Mouse (Mus musculus) common myeloid progenitor, adult 5-6 weeks (primary cell): ENCODE data around the gene Olfr684. TPM values are rescaled to one million over a fixed set of nuclear protein-coding genes. Genes with fewer than 3 reads are reported as not detected.

Source experiments
- ATAC-seq: replicated peaks from 2 replicates; pipeline ENCODE4 v1.8.0; 2016; ENCODE audit warnings: low read depth, mild to moderate bottlenecking, moderate TSS enrichment, inconsistent platforms; ENCODE audit not compliant: poor library complexity, severe bottlenecking
- total RNA-seq: library from RNA; stranded (forward); fragments of 200-1000, 187-1606 nt; gene quantifications from 2 replicates; pipeline ENCODE4 v1.2.3, GENCODE M21; 2017

Olfr684 gene
- total RNA-seq, result not detected in 2 replicates

DNA sequence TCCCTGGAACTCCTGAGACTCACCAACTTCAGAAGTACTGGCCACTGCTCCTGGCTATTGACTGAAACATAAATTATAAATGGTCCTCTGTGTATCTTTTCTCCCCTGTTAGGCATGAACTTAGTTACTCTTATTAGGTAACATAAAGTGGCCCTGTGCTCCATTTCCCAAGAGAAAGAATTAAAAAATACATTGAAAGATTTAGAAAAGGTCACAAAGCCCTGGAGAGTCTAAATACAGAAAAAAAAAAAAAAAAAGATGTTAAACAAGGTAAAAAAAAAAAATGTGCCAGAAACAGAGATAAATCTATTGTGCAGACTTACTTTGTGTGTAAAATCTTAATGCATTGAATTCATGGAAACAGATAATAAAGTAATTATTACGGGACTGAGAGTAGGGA, at the start of gene Olfr684:
Gene Olfr684, minus strand, starts transcription at position 101 of the 400 bp plus-strand sequence.
- no peak for ATAC-seq

DNA sequence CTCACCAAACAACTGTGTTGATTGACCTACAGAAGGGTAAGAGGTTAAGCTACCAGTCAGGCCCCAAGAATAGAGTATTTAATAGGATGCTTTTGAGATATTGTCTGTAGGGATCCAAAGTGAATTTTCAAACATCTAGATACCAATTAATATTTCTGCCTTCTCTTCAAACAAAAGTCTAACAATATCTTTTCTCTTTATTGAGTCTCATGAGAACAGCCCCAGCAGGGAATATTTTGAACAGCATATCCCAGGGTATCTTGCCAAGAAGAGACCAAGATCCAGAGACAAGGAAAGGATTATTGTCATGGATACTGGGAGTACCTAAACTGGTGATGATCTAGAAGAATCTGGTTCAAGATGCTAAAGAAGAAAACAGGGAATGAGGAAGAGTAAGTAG, 43.9 kb upstream of the Olfr684 start, which contains the start of gene Olfr686:
Gene Olfr686, minus strand, starts transcription at position 101 of the 400 bp plus-strand sequence.
- ATAC-seq, result no peak

DNA sequence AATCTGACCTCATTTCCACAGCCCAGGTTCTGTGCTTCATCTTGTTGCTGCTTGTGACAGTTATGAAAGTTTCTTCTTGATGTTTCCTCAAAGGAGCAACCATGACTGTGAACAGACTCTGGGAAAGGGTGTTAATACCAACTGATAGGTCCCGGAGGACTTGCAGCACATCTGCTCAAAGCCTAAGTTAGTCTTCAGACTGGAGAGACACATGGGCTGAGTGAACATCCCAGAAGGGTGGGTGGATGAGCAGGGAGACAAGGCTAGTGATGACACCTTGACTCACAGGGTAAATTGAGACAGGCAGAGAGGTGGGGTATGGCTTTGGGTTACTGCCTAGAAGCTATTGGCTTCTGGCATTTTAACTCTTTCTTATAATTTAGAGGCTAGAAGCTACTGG, 22.5 kb upstream of the Olfr684 start, which contains the start of gene Olfr685:
Gene Olfr685, minus strand, starts transcription at position 101 of the 400 bp plus-strand sequence.
- no peak for ATAC-seq

DNA sequence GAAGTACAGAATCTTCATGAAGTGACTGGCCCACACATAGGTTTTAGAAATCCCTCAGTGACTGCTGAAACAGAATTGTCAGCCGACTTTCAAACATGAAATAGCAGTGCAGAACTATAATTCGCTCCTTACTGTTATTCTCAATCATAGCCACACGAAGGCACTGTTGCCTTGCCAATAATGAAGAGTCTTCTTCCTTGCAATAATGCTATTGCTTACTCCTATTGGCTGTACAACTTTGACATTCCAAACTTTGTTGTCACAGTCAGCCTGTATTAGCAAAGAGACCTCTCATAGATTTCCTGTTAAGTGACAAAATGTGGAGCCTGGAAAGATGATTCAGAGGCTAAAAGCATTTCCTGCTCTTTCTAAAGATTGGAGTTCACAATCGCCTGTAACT, 7.3 kb upstream of the Olfr684 start:
- no peak for ATAC-seq

DNA sequence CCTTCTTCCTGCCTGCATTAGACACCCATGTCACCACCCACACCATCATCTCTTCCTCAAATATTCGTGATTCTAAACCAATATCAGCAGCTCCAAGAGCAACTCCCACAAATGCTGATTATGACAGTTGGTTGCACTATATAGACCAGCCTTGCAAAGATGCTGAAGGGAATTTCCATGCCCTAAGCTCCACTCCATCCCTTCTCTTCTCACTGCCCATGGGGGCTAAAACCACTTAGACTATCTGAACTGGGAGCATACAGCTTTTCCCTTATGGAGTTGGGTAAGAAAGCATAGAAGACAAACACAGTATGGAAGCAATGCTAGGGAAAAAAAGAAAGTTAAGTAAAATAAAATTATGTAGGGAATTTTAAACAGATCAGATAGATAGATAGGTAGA, 16.5 kb downstream of the Olfr684 start, which contains the start of gene Olfr683:
Gene Olfr683, minus strand, starts transcription at position 101 of the 400 bp plus-strand sequence.
- no peak for ATAC-seq

DNA sequence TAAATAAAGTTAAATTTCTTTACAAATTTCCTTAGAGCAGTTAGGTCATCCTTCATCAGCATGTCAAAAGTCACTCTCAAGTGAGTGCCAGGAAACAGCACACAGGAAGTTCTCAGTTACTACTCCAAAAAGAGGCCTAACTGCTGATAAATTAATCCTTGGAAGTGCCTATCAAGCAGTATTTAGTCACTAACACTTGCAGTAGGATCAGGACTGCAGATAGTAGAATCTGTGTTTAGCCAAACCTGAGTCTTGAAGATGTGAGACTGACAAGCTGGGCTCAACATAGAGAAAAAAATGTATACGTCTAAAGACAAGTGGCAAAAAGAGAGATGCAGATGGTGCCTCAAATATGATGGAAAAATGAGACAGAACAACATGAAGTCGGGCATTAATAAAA, 22.2 kb downstream of the Olfr684 start:
- ATAC-seq, result no peak

DNA sequence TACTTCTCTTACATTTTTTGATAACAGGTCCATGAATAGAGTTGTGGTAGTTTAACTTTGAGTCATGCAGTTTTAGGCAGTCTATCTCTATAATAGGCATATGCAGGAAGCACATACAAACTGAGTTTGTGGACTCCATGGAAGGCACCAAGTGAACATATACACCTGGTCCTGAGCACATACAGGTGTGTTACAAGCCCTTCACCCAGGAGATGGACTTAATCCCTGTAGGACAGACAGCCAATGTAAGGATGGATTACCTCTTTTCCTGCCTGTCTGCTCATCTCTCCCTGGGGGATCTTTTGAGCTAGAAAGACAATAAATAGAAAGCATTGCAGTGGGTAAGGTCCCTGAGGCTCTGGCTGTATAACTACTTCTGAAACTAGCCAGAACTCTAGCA, 46.9 kb downstream of the Olfr684 start, which contains the start of gene Olfr681:
Gene Olfr681, plus strand, starts transcription at position 301 of the 400 bp plus-strand sequence.
- ATAC-seq, result no peak

Other genes starting within 250 kb of the Olfr684 start
- gene Olfr667, start 242.2 kb downstream of the Olfr684 start, total RNA-seq, result not detected in 2 replicates
- not detected in 2 replicates for gene Olfr668, start 235.6 kb downstream of the Olfr684 start, total RNA-seq
- gene Olfr669, start 229.4 kb downstream of the Olfr684 start, total RNA-seq, result not detected in 2 replicates
- not detected in 2 replicates for gene Olfr670, start 201.0 kb downstream of the Olfr684 start, total RNA-seq
- not detected in 2 replicates for gene Olfr671, start 184.5 kb downstream of the Olfr684 start, total RNA-seq
- not detected in 2 replicates for gene Olfr672, start 161.6 kb downstream of the Olfr684 start, total RNA-seq
- gene Olfr675, start 135.2 kb downstream of the Olfr684 start, total RNA-seq, result not detected in 2 replicates
- gene Olfr676, start 131.0 kb downstream of the Olfr684 start, total RNA-seq, result not detected in 2 replicates
- gene Olfr677, start 112.3 kb downstream of the Olfr684 start, total RNA-seq, result not detected in 2 replicates
- not detected in 2 replicates for gene Olfr678, start 99.2 kb downstream of the Olfr684 start, total RNA-seq
- gene Olfr679, start 82.4 kb downstream of the Olfr684 start, total RNA-seq, result not detected in 2 replicates
- not detected in 2 replicates for gene Olfr680-ps1, start 70.8 kb downstream of the Olfr684 start, total RNA-seq
- not detected in 2 replicates for gene Olfr681, start 46.8 kb downstream of the Olfr684 start, total RNA-seq
- gene Olfr683, start 16.6 kb downstream of the Olfr684 start, total RNA-seq, result not detected in 2 replicates
- not detected in 2 replicates for gene Olfr685, start 22.4 kb upstream of the Olfr684 start, total RNA-seq
- gene Olfr686, start 43.8 kb upstream of the Olfr684 start, total RNA-seq, result not detected in 2 replicates
- gene Olfr688, start 124.4 kb upstream of the Olfr684 start, total RNA-seq, result not detected in 2 replicates
- gene Olfr689, start 147.5 kb upstream of the Olfr684 start, total RNA-seq, result not detected in 2 replicates
- not detected in 2 replicates for gene Olfr690, start 170.5 kb upstream of the Olfr684 start, total RNA-seq
- gene Olfr691, start 178.6 kb upstream of the Olfr684 start, total RNA-seq, result not detected in 2 replicates
- not detected in 2 replicates for gene Olfr692, start 204.6 kb upstream of the Olfr684 start, total RNA-seq
- gene Gm5901, start 211.4 kb upstream of the Olfr684 start, total RNA-seq, result not detected in 2 replicates
- gene Fam160a2, start 236.4 kb upstream of the Olfr684 start, total RNA-seq, result 9.0 and 10.0 TPM in 2 replicates
- not detected in 2 replicates for gene Cnga4, start 240.9 kb upstream of the Olfr684 start, total RNA-seq